Mouse (Mus musculus) frontal cortex, adult (tissue): ENCODE results near the gene Pan2.

Source experiments
- ATAC-seq: cut with Nextera tagmentation; 2 replicates; pipeline ENCODE4 v1.9.2; 2017; ENCODE audit warnings: mild to moderate bottlenecking, moderate library complexity, mixed read lengths; ENCODE audit not compliant: low TSS enrichment

Pan2 gene

DNA sequence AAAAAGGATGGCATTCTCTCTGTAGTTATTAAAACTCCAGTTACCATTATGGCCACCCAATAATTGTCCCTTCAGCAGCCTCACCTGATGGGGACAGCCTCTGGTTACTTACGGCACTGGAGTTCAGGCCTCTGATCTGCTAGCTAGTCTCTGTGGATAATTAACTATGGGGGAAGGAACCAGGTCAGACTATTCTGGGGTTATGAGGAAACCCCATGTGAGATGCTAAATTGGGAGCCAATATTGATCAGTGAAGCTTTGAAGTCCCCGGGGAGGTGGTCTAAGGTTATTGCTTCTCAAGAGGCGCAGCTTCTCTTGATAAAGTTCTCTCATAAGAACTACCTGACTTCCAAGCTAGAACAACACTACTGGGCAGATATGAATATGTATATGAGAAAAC lies 33.1 kb downstream of the Pan2 start:
- ATAC-seq, result no peak

DNA sequence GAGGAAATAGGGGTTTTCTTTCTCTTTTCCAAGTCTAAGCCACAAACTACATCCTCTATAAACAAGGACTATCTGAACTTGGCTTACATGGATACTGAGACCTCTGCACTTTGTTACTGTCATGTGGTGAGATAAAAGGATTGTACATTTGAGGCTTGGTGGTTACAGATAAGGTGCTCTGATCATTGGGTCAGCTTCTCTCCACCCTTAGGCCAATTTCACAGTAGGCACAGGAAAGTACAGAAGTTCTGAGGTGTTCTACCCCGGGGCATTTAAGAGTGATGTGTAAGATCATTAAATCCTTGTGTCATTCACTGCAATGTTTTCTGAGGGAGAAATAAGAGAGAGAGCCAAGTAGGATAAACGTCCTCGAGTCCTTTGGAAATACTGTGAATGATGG lies 33.5 kb downstream of the Pan2 start:
- no peak for ATAC-seq

DNA sequence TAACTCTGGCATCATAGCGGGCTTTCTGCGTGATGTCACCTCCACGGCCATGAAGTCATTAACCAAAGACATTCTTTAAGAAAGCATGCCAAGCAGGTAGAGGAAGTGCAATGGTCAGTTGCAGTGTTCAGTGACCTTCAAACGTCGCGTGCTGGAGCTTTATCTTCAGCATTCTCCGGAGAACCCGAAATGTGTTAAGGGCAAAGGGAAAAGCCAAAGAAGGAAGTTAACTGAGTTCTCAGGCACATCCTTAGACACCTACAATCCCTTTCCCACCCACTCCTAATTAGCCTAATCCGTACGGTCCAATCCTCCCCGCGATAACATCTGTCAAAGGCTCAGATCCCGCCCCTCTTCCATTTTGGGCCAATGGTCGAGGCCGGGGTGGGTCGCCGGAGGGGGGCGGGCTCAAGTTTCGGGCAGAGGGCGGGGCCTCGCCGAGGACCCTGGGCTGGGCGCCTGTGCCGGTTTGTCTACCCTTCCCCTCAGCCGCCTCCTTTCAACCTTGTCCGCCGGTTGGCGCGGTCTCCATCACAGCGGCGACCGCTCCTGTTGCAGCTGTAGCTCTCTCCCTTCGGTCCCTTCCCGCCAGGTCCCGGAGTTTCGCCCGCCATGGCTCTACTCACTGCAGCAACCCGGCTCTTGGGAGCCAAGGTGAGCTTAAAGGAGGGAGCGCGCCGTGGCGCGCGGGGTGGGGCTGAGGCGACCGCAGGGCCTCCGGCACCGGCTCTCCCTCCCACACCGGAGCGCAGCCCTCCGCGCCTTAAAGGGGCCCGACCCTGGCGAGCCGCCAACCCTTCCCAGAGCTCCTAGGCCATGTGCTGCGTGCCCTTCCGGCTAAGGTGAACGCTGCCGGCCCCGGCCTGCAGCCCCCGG lies 34.4 kb downstream of the Pan2 start, which contains the start of gene Cs:
TSS of gene Cs (plus strand) at position 429 of the 876 bp plus-strand sequence.
- peak; percentile 92 for ATAC-seq

DNA sequence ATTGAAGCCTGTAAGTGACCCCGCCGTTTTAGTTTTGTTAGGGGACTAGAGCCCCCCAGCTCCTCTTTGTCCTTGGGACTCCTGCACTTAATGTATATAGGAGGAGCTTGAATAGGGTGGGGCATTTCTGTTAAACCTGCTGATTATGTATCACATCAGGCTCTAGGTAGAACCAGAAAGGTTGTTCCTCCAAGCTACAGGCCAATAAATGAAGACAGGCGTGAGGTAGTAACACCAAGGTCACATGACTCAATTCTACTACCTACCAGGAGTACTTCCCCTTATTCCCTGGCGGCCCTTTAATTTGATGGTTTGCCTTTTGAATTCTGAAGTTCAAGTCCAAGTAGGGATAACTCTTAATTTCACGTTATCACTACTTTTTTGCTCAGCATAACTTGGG lies 35.3 kb downstream of the Pan2 start:
- no peak for ATAC-seq

GRCm38 (mm10) chr10:128338948-128339347 lies 35.8 kb downstream of the Pan2 start:
- ATAC-seq, result no peak

DNA sequence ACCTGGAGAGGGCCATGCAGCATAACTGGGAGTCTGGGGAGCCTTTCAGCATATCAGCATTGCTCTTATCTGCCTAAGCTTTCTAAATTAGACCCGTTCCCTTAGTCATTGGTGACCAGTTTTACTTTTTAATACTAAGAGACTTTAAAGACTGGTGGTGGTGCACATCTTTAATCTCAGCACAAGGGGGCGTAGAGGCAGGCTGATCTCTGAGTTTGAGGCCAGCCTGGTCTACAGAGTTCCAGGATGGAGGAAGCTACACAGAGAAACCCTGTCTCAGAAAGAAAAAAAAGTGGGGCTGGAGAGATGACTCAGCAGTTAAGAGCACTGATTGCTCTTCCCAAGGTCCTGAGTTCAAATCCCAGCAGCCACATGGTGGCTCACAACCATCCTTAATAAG lies 37.1 kb downstream of the Pan2 start:
- no peak for ATAC-seq

DNA sequence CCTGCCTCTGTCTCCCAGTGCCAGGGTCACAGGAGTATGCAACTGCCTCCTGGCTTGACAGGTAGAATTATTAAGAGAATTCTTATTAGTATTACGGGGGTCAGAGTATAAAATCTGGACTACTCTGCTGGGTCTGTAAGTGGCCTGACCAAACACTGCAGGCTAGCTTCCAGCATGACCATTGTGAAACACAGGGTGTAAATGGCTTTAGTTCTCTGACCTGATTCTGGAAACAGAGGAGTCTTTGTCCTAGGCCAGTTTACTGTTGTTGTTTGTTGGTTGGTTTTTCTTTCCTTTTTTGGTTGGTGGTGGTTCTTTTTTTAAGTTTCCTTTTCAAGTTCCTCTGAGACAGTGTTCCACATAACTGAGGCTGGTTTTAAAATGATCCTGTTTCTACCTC lies 40.3 kb downstream of the Pan2 start:
- ATAC-seq, result peak; percentile 58; the same call in 1 of the 2 replicates

GRCm38 (mm10) chr10:128344568-128345275 lies 41.6 kb downstream of the Pan2 start:
- peak; percentile 79 for ATAC-seq

GRCm38 (mm10) chr10:128347541-128347940 lies 44.4 kb downstream of the Pan2 start:
- no peak for ATAC-seq

GRCm38 (mm10) chr10:128358796-128359195 lies 55.7 kb downstream of the Pan2 start:
- peak; percentile 58 for ATAC-seq

- no peak for ATAC-seq
These were observed 56.1 kb downstream of the Pan2 start for GRCm38 (mm10) chr10:128359226-128359625.

DNA sequence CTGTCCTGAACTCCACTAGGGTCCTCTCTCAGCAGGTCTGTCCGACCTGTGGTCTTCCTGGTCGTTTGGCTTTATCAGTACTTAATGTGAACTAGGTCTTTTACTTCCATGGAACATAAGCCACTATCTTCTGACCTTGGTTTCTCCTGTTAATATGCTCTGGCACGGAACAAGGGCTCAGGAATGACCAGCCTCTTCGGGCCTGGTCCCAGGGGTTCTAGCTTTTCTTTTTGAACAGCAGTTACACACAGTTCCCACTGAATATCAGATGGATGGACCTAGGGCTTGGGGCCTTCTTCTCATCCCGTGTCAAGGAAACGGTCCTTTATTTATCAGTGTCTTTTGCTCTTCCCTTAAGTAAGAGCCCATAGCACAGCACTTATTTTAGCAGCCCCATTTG lies 58.7 kb downstream of the Pan2 start:
- ATAC-seq, result no peak

DNA sequence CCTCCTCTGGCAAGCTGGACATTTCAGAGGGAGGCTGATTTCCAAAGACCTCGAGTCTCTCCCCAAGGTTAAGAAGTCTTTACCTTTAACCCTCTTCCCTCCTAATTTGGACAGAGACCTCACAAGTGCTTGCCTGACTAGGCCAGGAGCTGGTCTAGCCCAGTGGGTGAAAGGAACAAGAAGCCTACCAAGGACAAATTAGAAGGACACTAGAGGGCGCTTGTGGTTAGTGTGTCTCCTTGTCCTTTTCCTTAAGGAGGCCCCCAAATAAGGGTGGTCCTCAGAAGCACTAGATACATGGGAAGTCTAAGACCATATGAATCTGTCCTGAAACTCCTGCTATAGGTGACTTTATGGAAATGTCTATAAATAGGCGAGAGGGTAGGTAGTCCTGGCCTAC lies 59.4 kb downstream of the Pan2 start:
- ATAC-seq, result 0 out of 2 replicates have a peak, but pooled peaks have one; percentile 42

DNA sequence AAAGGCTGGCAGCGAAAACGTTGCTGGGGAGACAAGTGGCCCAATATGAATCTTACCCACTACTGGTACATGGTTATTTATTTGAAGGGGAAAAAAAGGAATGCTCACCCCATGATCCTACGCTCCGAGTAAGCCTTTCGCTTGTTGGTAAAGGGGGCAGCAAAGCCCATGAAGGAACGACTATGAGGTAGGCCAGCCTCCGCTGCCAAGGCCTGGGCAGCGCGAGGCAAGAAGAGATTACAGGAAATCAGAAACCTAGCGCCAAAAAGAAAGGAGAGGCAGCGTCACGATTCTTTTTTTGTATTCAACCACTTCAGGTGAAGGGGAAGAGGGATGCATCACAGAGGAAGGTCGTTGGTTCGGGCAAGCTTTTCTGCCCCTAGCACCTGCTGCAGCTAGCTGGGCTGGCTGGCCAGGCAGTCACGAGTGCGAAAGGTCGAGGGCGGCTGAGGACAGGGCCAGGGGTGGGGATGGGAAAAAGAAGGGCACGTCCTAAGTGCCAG lies 64.8 kb downstream of the Pan2 start:
- no peak for ATAC-seq

DNA sequence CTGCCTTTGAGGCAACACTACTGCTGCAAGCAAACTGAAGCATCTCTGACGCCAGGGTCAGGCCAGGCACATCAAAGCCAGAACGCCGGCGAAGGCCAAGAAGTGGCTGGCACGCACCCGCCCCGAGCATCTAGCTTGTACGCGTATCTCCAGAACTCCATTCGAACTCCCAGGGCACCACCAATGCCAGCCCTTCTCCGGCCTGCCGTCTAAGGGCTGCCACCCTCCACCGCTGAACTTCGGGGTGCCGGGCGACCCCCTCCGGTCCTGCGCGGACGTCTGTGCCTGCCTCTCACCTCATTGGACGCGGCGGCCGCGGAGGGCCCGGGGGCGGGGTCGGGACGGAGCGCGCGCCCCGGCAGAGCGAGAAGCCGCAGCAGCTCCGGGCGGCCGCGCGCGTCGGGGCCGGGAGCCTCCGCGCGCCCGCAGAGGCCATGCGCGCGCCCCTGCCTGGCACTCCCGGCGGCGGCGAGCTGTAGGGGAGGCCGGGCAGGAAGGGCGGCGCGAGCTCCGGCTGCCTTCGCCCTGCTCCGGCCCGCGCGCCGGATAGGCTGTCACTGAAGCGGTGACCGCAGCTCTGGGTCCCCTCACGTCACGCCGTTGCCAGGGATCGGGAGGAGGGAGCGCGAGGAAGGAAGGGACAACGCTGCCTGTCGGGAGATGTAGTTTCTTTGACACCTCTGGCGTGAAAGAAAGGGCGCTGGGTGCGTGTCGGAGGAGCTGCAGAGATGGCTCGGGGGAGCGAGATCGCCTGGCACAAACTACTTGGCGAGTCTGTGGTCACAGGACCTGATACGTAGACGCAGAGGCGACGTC lies 65.5 kb downstream of the Pan2 start, which contains the start of gene Coq10a:
TSS of gene Coq10a (minus strand) at position 596 of the 816 bp plus-strand sequence.
- ATAC-seq, result peak; percentile 92

DNA sequence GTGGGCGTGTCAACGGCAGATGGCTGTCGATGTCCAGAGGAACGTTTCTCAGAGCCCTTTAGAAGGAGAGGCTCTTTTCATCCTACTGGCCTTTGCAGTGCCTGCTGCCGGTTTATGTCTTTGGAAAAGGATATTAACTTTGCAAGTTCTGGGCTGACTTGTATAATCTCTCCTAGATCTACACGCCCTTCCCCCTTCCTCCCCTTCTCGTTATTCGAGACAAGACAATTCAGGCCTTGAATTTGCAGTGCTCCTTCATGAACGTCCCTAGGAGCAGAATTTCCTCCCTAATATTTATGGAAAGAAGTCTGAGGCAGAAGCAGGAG lies 66.0 kb downstream of the Pan2 start:
- ATAC-seq, result no peak; the same call in 1 of the 2 replicates

DNA sequence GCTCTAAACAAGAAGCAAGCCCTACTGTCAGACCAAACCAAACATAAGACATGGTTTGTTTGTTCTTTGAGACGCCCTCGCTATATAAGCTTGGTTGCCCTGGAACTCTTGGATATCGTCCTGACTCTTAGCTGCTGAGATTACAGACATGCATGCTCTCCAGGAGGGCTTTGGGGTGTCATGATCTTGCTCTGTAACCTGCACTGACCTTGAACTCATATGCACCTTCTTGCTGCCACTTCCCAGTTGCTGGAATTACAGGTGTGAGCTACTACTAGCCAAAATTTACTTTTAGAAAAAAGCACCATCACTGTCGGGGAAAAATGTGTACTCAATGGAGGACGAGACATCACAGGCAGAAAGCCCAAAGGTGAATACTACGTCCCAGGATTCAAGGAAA lies 66.5 kb downstream of the Pan2 start:
- no peak for ATAC-seq

GRCm38 (mm10) chr10:128370021-128370420 lies 66.9 kb downstream of the Pan2 start:
- ATAC-seq, result no peak

GRCm38 (mm10) chr10:128370601-128371000 lies 67.5 kb downstream of the Pan2 start:
- ATAC-seq, result no peak
